Mouse (Mus musculus): ENCODE measurements around the gene Kdm4a. TPM values are rescaled to one million over a fixed set of nuclear protein-coding genes. Genes with fewer than 3 reads are reported as not detected.
A peak's percentile ranks its signal among the peaks of the same experiment; 100 is the strongest.

The Kdm4a gene
- polyA plus RNA-seq, 1 experiment from 2014 or later = 40.2 TPM

GRCm38 (mm10) chr4:118149956-118150680, 29.7 kb downstream of the Kdm4a start:
- H3K36me3 ChIP-seq = peaks cover 100% of the 10 kb centered on the region
- H3K27me3 ChIP-seq (ENCODE audit: insufficient read depth, poor library complexity, severe bottlenecking) = no peaks in the 10 kb centered on the region
- H3K9me3 ChIP-seq = no peaks in the 10 kb centered on the region
- WGBS = 88% methylated on average over 14 of the region's 14 CpGs
- no peak for DNase-seq (ENCODE audit: low spot score)
- no peak overlapping the region for H3K4me3 ChIP-seq
- no peaks in the 10 kb centered on the region for H3K4me1 ChIP-seq (replicated peaks)
- no peak overlapping the region for H3K27ac ChIP-seq

GRCm38 (mm10) chr4:118149055-118149576, 30.7 kb downstream of the Kdm4a start:
- no peak overlapping the region for H3K27ac ChIP-seq
- DNase-seq (ENCODE audit: low spot score) = no peak
- H3K4me3 ChIP-seq = no peak overlapping the region
- no peaks in the 10 kb centered on the region for H3K4me1 ChIP-seq (replicated peaks)
- H3K36me3 ChIP-seq = peaks cover 100% of the 10 kb centered on the region
- H3K27me3 ChIP-seq (ENCODE audit: insufficient read depth, poor library complexity, severe bottlenecking) = no peaks in the 10 kb centered on the region
- H3K9me3 ChIP-seq = no peaks in the 10 kb centered on the region
- WGBS = 86% methylated on average over 10 of the region's 10 CpGs

- Histone ChIP-seq H3K4me1 (replicated peaks) (no peaks in the 10 kb centered on the region), H3K9me3 (no peaks in the 10 kb centered on the region), H3K36me3 (peaks cover 100% of the 10 kb centered on the region), H3K27ac (no peak overlapping the region), H3K27me3 (ENCODE audit: insufficient read depth, poor library complexity, severe bottlenecking) (no peaks in the 10 kb centered on the region), H3K4me3 (no peak overlapping the region)
- DNase-seq (ENCODE audit: low spot score) = no peak
- 90% methylated on average over 10 of the region's 10 CpGs for WGBS
Measured at GRCm38 (mm10) chr4:118148317-118148687, 31.5 kb downstream of the Kdm4a start.

- no peak for DNase-seq (ENCODE audit: low spot score)
- no peaks in the 10 kb centered on the region for H3K4me1 ChIP-seq (replicated peaks)
- H3K36me3 ChIP-seq = peaks cover 100% of the 10 kb centered on the region
- no peaks in the 10 kb centered on the region for H3K27me3 ChIP-seq (ENCODE audit: insufficient read depth, poor library complexity, severe bottlenecking)
- 94% methylated on average over 19 of the region's 19 CpGs for WGBS
- H3K4me3 ChIP-seq = no peak overlapping the region
- no peak overlapping the region for H3K27ac ChIP-seq
- H3K9me3 ChIP-seq = no peaks in the 10 kb centered on the region
Measured at GRCm38 (mm10) chr4:118147547-118148316, 32.1 kb downstream of the Kdm4a start.

- WGBS = 94% methylated on average over 10 of the region's 10 CpGs
- Histone ChIP-seq H3K9me3 (no peaks in the 10 kb centered on the region), H3K4me3 (no peak overlapping the region), H3K27me3 (ENCODE audit: insufficient read depth, poor library complexity, severe bottlenecking) (no peaks in the 10 kb centered on the region), H3K4me1 (replicated peaks) (no peaks in the 10 kb centered on the region), H3K36me3 (peaks cover 100% of the 10 kb centered on the region), H3K27ac (no peak overlapping the region)
- DNase-seq (ENCODE audit: low spot score) = no peak
Measured at GRCm38 (mm10) chr4:118147090-118147489, 32.8 kb downstream of the Kdm4a start.

- H3K27ac ChIP-seq = no peak overlapping the region
- WGBS = 93% methylated on average over 9 of the region's 9 CpGs
- no peak for DNase-seq (ENCODE audit: low spot score)
Measured at GRCm38 (mm10) chr4:118144324-118144723, 35.5 kb downstream of the Kdm4a start.

GRCm38 (mm10) chr4:118143679-118144078, 36.2 kb downstream of the Kdm4a start:
- DNase-seq (ENCODE audit: low spot score) = no peak
- H3K36me3 ChIP-seq = peaks cover 98% of the 10 kb centered on the region

More at GRCm38 (mm10) chr4:118144324-118144723, 35.5 kb downstream of the Kdm4a start:
- no peaks in the 10 kb centered on the region for H3K27me3 ChIP-seq (ENCODE audit: insufficient read depth, poor library complexity, severe bottlenecking)
- no peaks in the 10 kb centered on the region for H3K9me3 ChIP-seq
- no peaks in the 10 kb centered on the region for H3K4me1 ChIP-seq (replicated peaks)
- H3K36me3 ChIP-seq = peaks cover 98% of the 10 kb centered on the region
- no peak overlapping the region for H3K4me3 ChIP-seq

GRCm38 (mm10) chr4:118141511-118141910, 38.3 kb downstream of the Kdm4a start:
- Histone ChIP-seq H3K27ac (no peak overlapping the region), H3K36me3 (peaks cover 98% of the 10 kb centered on the region), H3K27me3 (ENCODE audit: insufficient read depth, poor library complexity, severe bottlenecking) (no peaks in the 10 kb centered on the region), H3K9me3 (no peaks in the 10 kb centered on the region), H3K4me1 (replicated peaks) (no peaks in the 10 kb centered on the region), H3K4me3 (no peak overlapping the region)
- no peak for DNase-seq (ENCODE audit: low spot score)
- 96% methylated on average over 5 of the region's 5 CpGs for WGBS

More at GRCm38 (mm10) chr4:118143679-118144078, 36.2 kb downstream of the Kdm4a start:
- Histone ChIP-seq H3K4me1 (replicated peaks) (no peaks in the 10 kb centered on the region), H3K27ac (no peak overlapping the region), H3K4me3 (no peak overlapping the region), H3K9me3 (no peaks in the 10 kb centered on the region), H3K27me3 (ENCODE audit: insufficient read depth, poor library complexity, severe bottlenecking) (no peaks in the 10 kb centered on the region)
- 94% methylated on average over 7 of the region's 7 CpGs for WGBS

GRCm38 (mm10) chr4:118138891-118139290, 41.0 kb downstream of the Kdm4a start:
- H3K27me3 ChIP-seq (ENCODE audit: insufficient read depth, poor library complexity, severe bottlenecking) = no peaks in the 10 kb centered on the region
- H3K36me3 ChIP-seq = peaks cover 76% of the 10 kb centered on the region
- H3K9me3 ChIP-seq = no peaks in the 10 kb centered on the region
- no peak overlapping the region for H3K4me3 ChIP-seq
- H3K4me1 ChIP-seq (replicated peaks) = peaks cover 13% of the 10 kb centered on the region
- WGBS = 91% methylated on average over 5 of the region's 5 CpGs
- no peak for DNase-seq (ENCODE audit: low spot score)
- no peak overlapping the region for H3K27ac ChIP-seq

GRCm38 (mm10) chr4:118137857-118138256, 42.0 kb downstream of the Kdm4a start:
- Histone ChIP-seq H3K27me3 (ENCODE audit: insufficient read depth, poor library complexity, severe bottlenecking) (no peaks in the 10 kb centered on the region), H3K36me3 (peaks cover 66% of the 10 kb centered on the region), H3K4me1 (replicated peaks) (peaks cover 24% of the 10 kb centered on the region), H3K9me3 (no peaks in the 10 kb centered on the region), H3K4me3 (no peak overlapping the region), H3K27ac (no peak overlapping the region)
- WGBS = 86% methylated on average over 16 of the region's 16 CpGs
- no peak for DNase-seq (ENCODE audit: low spot score)

- Histone ChIP-seq H3K9me3 (no peaks in the 10 kb centered on the region), H3K27me3 (ENCODE audit: insufficient read depth, poor library complexity, severe bottlenecking) (no peaks in the 10 kb centered on the region), H3K27ac (no peak overlapping the region), H3K4me3 (no peak overlapping the region), H3K4me1 (replicated peaks) (peaks cover 28% of the 10 kb centered on the region), H3K36me3 (peaks cover 60% of the 10 kb centered on the region)
- no peak for DNase-seq (ENCODE audit: low spot score)
- 93% methylated on average over 10 of the region's 10 CpGs for WGBS
Measured at GRCm38 (mm10) chr4:118137311-118137710, 42.5 kb downstream of the Kdm4a start.

GRCm38 (mm10) chr4:118135414-118135813, 44.4 kb downstream of the Kdm4a start:
- Histone ChIP-seq H3K27me3 (ENCODE audit: insufficient read depth, poor library complexity, severe bottlenecking) (no peaks in the 10 kb centered on the region), H3K4me3 (peak overlapping the region; percentile 98), H3K36me3 (peaks cover 41% of the 10 kb centered on the region), H3K27ac (peak overlapping the region; percentile 96), H3K9me3 (no peaks in the 10 kb centered on the region), H3K4me1 (replicated peaks) (peaks cover 33% of the 10 kb centered on the region)
- WGBS = 98% methylated on average over 1 of the region's 1 CpGs
- no peak for DNase-seq (ENCODE audit: low spot score)

Measured in hindbrain, embryonic 10.5 days (tissue).